Mouse (Mus musculus) kidney, adult 2 months (tissue): ENCODE results near the gene Pomt1.
A peak's percentile ranks its signal among the peaks of the same experiment; 100 is the strongest.

Experiments
- CTCF ChIP-seq: fragments of 200-500 bp; conservative IDR thresholded peaks from 2 replicates; pipeline ENCODE4 v1.5.1; 2011; ENCODE audit warnings: low read depth, mild to moderate bottlenecking, control low read depth, low read length, moderate library complexity, mixed read lengths; ENCODE audit not compliant: insufficient read depth, insufficient read length
- POLR2A ChIP-seq: fragments of 200-500 bp; IDR thresholded peaks from one replicate; pipeline ENCODE4 v1.6.1; 2011; ENCODE audit warnings: low read depth, low read length, control low read depth

DNA sequence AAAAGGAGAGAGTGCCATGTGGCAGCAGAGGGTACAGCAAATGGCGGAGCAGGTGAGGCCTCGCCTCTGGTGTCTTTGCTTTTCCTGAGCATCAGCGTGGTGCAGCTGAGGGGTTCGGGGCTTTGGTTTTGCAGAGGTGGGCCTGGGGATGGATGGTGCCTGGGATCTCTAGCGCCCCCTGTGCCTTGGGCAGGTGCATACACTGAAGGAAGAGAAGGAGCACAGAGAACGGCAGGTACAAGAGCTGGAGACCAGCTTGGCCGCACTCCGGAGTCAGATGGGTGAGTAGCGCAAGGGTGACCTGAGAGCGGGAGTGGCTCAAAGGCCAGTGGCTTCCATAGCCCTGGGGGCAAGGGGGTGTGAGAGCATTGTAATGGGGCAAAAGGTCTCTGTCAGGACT, 66.6 kb downstream of the Pomt1 start:
- TF ChIP-seq CTCF: peak; percentile 34
- TF ChIP-seq POLR2A: no peak
